Mouse (Mus musculus) thymus, postnatal 14 days (tissue): ENCODE measurements around the gene Tbx19.

Experiments
- DNase-seq: peaks from one replicate; pipeline ENCODE4 v3.0.0; 2021

The Tbx19 gene

GRCm38 (mm10) chr1:165113700-165114099, 46.9 kb downstream of the Tbx19 start:
- no peak for DNase-seq

- DNase-seq, result no peak
Observed at GRCm38 (mm10) chr1:165110659-165111058, 49.9 kb downstream of the Tbx19 start.

GRCm38 (mm10) chr1:165109135-165109534, 51.4 kb downstream of the Tbx19 start:
- no peak for DNase-seq

DNA sequence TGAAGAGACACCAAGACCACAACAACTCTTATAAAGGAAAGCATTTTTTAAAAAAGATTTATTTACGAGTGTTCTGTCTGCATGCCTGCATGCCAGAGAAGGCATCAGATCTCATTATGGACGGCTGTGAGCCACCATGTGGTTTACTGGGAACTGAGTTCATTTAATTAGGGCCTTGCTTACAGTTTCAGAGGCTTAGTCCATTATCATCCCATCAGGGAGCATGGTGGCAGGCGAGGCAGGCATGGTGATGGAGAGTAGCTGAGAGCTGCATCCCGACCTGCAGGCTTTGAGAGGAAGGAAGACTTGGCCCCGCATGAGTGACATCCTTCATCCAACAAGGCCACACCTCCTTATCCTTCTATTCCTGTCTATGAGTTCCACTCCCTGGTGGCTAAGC, 52.1 kb downstream of the Tbx19 start:
- DNase-seq, result no peak

DNA sequence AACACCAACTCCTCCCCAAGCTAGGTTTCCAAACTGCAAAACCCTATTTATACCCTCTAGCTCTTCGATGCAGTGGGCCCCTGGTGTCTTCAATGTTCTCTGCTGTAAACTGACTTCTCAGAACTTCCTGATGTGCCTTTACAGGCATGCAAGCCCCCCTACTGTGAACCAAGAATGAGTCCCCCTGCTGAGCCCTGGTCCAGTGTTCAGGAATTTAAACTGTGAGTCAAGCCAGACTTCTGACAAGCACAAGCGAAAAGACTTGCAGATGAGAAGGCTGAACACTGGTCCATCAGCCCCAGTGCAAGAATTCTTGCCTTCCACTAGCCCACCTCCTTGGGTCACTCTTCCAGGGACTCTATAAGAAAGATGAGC, 54.6 kb downstream of the Tbx19 start:
- DNase-seq, result no peak

DNA sequence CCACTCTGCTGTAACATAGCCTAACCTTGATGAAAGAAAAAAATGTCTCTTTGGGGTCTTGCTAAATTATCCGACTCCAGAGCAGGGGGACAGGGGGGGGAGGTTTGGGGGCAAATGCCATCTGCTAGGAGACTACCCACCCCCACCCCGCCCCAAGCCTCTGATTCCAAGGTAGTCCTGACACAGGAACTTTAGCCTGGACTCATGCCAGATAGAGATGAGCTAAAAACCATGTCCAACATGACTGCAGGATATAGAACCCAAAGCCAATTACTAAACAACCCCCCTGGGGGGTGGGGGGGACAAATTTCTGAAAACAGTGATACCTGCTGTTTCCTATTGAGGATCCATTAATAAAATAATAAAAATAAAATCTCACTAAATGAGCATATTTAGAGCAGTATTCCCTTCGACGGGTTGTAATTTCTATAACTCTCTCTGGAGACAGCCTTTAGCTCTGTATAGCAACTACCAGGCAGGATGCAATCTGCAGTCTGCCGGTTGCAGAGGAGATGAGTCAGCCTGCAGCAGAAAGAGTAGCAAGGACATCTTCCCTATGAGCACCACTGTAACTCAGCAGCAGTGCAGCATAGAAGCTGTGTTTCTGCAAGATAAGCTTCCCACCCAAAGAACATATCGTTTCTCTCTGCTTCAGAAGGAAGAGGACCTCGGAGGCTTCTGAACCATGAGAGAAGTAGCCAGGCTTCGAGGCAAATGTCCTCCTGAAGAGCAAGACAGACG, 55.1 kb downstream of the Tbx19 start:
- DNase-seq, result no peak

GRCm38 (mm10) chr1:165104707-165105259, 55.8 kb downstream of the Tbx19 start:
- no peak for DNase-seq

DNA sequence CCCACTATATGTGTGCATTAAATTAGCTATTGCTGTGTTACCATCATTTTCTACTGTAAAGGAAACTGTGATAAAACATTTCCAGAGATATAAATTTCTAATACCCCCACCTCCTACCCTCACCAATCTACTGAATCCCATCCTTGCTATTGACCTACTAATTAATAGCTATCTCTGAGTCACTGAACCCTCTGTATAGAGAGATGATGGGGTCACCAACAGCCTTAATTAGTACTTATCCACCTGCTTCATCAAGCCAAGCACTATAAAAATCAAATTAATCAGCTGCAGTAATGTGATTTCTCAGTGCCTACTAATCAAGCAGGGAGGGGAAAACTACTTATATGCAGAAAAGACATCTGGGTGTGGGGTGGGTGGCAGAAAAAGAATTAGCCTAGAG, 61.0 kb downstream of the Tbx19 start:
- DNase-seq, result no peak

DNA sequence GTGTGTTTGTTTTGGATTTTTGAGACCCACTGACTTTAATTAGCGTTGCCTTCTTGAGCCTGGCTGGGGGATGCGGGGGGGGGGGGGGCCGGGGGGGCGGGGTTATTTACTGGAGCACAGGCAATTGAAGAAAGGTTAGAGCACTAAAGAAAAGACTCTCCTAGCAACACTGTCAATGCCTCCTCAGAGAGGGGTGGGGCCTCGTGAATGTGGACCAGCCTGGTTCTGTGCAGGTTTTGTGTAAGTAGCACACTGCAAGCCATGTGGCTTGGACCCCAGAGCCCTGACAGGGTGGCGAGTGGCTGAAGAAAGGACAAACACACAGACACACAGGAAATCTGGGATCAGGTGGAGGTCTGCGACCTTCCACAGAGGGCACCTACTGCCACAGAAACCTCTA, 65.7 kb downstream of the Tbx19 start:
- no peak for DNase-seq

DNA sequence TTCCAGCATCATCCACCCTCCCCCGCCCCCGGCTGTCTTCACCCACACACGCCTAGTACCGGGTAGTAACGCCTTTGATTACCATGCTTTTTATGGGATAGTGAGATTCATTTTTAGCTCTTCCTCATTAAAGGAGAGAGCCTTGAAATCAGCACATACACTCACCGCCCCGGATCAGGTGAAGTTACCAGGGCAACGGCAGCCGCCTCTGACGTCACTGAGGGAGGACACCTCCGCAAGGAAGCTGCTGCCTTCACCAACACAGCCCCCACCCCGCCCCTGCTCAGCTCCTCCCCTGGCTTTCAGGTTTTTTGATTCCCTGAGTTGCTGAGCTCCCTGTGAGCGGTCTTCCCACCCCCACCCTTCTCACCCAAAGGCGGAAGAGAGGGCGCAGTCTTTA, 68.9 kb downstream of the Tbx19 start:
- peak; percentile 76 for DNase-seq

GRCm38 (mm10) chr1:165089556-165089955, 71.0 kb downstream of the Tbx19 start:
- DNase-seq, result no peak
